Mouse (Mus musculus) yolk sac, embryonic 10.5 days (tissue): ENCODE data around the gene Lysmd3.
A peak's percentile ranks its signal among the peaks of the same experiment; 100 is the strongest.

Source experiments
- DNase-seq: peaks from one replicate; pipeline ENCODE4 v3.0.0-alpha.2; 2017; ENCODE audit warnings: low spot score

Lysmd3 gene

GRCm38 (mm10) chr13:81675333-81675732 is 17.9 kb downstream of the Lysmd3 start:
- DNase-seq, result no peak

DNA sequence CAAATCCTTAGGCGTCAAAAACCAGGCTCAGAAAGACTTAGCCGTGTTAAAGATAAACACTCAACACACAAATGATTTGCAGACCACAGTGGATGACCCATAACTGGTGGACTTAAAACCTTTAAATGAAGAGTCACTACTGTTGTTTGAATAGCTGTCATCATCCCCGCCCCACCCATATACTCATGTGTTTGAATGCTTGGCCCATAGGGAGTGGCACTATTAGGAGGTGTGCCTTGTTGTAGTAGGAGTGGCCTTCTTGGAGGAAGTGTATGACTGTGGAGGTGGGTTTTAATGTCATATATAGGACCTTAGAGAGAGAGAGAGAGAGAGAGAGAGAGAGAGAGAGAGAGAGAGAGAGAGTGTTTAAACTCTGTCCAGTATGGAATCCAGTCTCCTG is 25.6 kb downstream of the Lysmd3 start:
- DNase-seq, result no peak

GRCm38 (mm10) chr13:81684258-81684657 is 26.8 kb downstream of the Lysmd3 start:
- DNase-seq, result no peak

GRCm38 (mm10) chr13:81684884-81685283 is 27.4 kb downstream of the Lysmd3 start:
- DNase-seq, result no peak

DNA sequence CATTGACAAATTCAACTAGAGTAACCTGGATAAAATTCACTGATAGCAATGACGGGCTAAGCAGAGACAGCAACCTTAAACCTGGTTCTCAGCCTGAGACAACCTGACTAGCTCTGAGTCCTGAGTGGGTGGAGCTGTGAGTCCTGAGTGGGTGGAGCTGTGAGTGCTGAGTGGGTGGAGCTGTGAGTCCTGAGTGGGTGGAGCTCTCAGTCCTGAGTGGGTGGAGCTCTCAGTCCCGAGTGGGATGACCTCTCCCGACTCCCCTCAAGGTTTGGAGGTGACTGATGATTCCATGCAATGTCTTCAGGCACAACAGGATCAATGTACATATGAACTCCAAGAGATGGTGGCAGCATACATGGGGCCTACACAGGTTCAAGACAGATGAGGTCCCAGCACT is 32.1 kb downstream of the Lysmd3 start:
- no peak for DNase-seq

GRCm38 (mm10) chr13:81690477-81690876 is 33.0 kb downstream of the Lysmd3 start:
- DNase-seq, result no peak

DNA sequence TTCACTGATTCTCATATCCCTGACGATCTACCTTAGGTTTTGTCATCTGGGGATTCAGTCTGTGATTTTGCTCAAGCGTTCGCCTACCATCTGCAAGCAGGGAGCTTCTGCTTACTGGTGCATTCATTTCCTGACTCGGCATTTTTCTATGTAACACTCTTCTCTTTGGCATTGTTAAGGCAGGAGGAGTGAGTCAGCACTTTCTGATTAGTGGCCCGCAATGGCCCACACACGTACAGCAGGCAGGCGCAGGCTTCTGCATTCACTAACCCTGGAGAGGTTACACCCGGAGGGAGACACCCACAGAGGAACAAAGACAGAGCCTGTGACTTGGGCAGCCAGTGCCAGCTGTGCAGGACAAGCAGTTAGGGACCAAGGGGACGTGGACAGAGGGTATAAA is 34.1 kb downstream of the Lysmd3 start:
- peak; percentile 26 for DNase-seq

DNA sequence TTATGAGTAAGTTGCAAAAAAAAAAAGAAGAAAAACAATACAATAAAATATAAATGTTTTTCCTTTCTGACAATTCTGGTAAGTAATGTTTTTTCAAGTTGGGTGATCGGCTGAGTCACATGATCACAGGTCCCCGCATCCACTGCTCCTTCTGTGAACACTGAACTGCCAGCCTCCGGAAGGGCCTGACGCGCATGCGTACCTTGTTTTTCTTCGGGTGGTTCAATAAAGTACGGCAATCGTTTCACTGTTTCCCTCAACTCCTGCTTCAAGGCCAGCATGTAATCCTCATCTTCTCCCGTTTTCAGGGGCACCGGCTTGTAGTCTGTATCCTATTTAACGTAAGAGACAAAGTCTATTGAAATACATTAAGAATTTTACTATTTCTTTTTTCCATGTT is 37.0 kb downstream of the Lysmd3 start:
- DNase-seq, result no peak

GRCm38 (mm10) chr13:81703148-81703547 is 45.7 kb downstream of the Lysmd3 start:
- no peak for DNase-seq

GRCm38 (mm10) chr13:81703621-81704020 is 46.2 kb downstream of the Lysmd3 start:
- no peak for DNase-seq

DNA sequence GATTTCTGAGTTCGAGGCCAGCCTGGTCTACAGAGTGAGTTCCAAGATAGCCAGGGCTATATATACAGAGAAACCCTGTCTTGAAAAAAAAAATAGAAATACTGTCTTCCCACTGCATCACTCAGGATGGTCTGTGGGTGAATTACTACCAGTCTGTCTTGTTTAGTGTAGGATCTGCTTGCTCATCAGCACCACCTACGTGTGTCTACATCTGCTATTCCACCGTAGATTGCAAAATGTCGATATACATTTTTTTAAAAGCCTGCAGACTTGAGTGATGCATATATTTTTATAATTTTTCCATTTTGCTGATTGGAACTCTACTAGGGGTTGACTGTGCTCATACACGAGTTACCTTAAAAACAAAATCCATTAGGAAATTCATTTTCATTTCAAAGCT is 48.8 kb downstream of the Lysmd3 start:
- no peak for DNase-seq

DNA sequence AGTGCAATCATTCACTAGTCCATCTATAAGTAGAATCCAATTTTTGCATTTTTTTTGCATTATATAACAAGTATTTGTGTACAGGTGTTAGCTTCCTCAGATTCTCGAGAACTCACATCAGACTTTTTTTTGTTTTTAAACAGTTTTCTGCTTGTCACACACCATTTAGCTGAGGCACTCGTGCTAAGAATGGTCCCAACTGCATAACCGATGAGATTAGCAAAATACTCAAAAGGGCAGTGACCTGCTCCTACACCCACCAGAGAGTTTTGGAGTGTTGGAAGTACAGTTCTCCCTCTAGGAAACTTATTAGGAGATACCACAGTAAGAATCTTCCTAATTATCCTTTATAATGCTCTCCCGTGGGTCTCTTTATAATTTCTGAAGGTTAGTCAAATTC is 52.3 kb downstream of the Lysmd3 start:
- DNase-seq, result no peak

GRCm38 (mm10) chr13:81710266-81710665 is 52.8 kb downstream of the Lysmd3 start:
- DNase-seq, result no peak

GRCm38 (mm10) chr13:81710775-81711545 is 53.5 kb downstream of the Lysmd3 start, which contains the start of the genes Polr3g and Mblac2:
TSS of gene Polr3g (minus strand) at chr13:81711013.
TSS of gene Mblac2 (plus strand) at chr13:81711341.
- peak; percentile 97 for DNase-seq

DNA sequence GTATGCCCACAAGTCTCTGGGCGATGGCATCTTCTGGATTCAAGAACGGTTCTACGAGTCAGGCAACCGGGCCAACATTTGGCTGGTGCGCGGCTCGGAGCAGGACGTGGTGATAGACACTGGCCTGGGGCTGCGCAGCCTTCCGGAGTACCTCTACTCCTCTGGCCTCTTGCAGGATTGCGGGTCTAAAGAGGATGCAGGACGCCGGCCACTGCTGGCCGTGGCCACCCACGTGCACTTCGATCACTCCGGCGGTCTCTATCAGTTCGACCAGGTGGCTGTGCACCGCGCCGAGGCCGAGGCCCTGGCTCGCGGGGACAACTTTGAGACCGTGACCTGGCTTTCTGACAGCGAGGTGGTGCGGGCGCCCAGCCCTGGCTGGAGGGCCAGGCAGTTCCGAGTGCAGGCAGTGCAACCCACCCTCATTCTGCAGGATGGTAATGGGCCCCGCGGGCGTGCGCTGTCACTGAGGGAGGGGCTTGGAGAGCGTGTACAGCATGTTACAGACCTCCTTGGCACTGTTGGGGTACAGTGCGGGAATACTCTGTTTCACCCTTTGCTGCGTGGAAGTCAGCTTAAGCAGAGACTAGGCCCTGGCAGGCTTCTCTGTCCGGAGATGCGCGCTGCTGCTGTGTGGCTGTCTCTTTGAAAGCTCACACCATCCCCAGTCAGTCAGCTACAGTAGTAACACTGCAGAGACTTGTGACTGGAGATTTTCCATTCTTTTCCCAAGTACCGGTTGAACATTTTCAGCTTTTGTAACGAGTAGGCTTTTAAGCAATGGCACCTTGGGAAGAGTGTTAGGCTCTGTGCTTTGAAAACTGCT is 54.3 kb downstream of the Lysmd3 start:
- peak; percentile 38 for DNase-seq

DNA sequence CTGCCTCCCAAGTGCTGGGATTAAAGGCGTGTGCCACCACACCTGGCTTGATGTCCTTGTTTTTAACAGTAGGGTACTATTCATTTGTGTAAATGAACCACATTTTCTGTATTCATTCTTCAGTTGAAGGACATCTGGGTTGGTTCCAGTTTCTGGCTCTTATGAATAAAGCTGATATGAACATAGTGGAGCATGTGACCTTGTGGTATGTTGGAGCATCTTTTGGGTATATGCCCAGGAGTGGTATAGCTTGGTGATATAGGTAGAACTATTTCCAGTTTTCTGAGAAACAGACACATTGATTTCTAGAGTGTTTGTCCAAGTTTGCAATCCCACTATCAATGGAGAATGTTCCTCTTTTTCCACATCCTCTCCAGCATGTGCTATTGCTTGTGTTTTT is 56.4 kb downstream of the Lysmd3 start:
- no peak for DNase-seq
